Mouse (Mus musculus): Measurements from ENCODE around the gene 4933411K16Rik. TPM values are rescaled to one million over a fixed set of nuclear protein-coding genes. Genes with fewer than 3 reads are reported as not detected.
A peak's percentile ranks its signal among the peaks of the same experiment; 100 is the strongest.

Gene 4933411K16Rik
- polyA plus RNA-seq, 1 experiment from 2014 or later = 0.62 TPM

DNA sequence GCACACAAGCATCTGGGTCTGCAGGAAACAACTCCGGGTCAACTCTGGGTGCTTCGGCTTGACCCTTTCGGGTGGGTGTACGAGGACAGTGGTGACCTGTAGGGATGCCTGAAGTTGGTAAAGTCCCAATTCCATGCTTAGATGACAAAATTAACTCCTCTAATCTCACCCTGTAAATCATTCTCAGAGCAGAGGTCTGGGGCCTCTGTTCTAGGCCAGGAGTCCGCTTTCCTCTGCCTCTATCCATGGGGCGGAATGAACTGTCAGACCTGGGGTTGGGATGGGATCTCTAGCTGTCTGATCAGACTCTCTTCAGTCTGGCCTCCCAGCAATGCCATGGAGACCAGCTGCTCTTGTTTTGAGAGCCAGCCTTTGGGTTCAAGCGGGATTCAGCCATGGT is 9.4 kb downstream of the 4933411K16Rik start:
- Histone ChIP-seq H3K4me3 (replicated peaks) (no peak overlapping the region), H3K4me2 (no peak overlapping the region), H3K27ac (peak overlapping the region; percentile 45; the same call in 1 of the 2 replicates), H3K9me3 (replicated peaks) (no peaks in the 10 kb centered on the region), H3K4me1 (no peaks in the 10 kb centered on the region), H3K36me3 (no peaks in the 10 kb centered on the region), H3K9ac (no peak overlapping the region), H3K27me3 (no peaks in the 10 kb centered on the region)
- ATAC-seq (replicated peaks; ENCODE audit: low FRiP score) = peak; percentile 62; the same call in 1 of the 2 replicates
- WGBS = 84% methylated on average over 7 of the region's 7 CpGs

GRCm38 (mm10) chr19:42068441-42069240 is 16.6 kb downstream of the 4933411K16Rik start:
- no peak overlapping the region for H3K9ac ChIP-seq
- 0 out of 2 replicates have a peak, but pooled peaks cover 3% of the 10 kb centered on the region for H3K4me1 ChIP-seq
- 0 out of 2 replicates have a peak, but pooled peaks have one; percentile 15 for ATAC-seq (replicated peaks; ENCODE audit: low FRiP score)
- no peak overlapping the region for H3K4me2 ChIP-seq
- H3K27me3 ChIP-seq = no peaks in the 10 kb centered on the region
- H3K27ac ChIP-seq = no peak overlapping the region
- H3K9me3 ChIP-seq (replicated peaks) = no peaks in the 10 kb centered on the region; the same call in 1 of the 2 replicates
- no peaks in the 10 kb centered on the region for H3K36me3 ChIP-seq
- no peak overlapping the region for H3K4me3 ChIP-seq (replicated peaks)
- WGBS = 76% methylated on average over 11 of the region's 11 CpGs

- no peak overlapping the region for H3K27ac ChIP-seq
- no peak overlapping the region for H3K4me2 ChIP-seq
- no peaks in the 10 kb centered on the region for H3K27me3 ChIP-seq
- no peak for ATAC-seq (replicated peaks; ENCODE audit: low FRiP score)
- 55% methylated on average over 6 of the region's 6 CpGs for WGBS
- no peak overlapping the region for H3K9ac ChIP-seq
- H3K4me3 ChIP-seq (replicated peaks) = no peak overlapping the region
- H3K9me3 ChIP-seq (replicated peaks) = no peaks in the 10 kb centered on the region; the same call in 1 of the 2 replicates
- no peaks in the 10 kb centered on the region for H3K36me3 ChIP-seq
- H3K4me1 ChIP-seq = 0 out of 2 replicates have a peak, but pooled peaks cover 3% of the 10 kb centered on the region
These were observed 17.1 kb downstream of the 4933411K16Rik start for GRCm38 (mm10) chr19:42069241-42069525.

DNA sequence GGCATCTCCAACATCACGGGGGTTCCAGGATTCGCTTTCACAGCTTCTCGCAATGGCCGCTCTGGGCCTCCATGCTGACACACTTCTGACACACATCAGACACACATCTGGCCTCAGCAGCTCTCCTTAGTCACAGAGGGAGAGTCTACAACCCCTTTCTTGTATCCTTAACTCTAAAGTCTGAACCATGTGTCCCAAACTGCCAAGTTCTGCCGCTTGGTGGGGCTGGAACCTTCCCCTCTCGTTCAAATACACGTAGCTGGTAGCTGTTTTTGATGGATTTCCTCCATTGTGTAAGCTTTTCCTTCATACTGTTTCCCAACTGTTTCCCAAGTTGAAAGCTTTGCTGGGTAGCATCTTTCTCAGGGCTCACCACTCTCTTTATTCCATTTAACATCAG is 19.2 kb downstream of the 4933411K16Rik start:
- no peaks in the 10 kb centered on the region; the same call in 1 of the 2 replicates for H3K9me3 ChIP-seq (replicated peaks)
- H3K4me1 ChIP-seq = 0 out of 2 replicates have a peak, but pooled peaks cover 3% of the 10 kb centered on the region
- no peak overlapping the region for H3K4me2 ChIP-seq
- no peaks in the 10 kb centered on the region for H3K27me3 ChIP-seq
- H3K4me3 ChIP-seq (replicated peaks) = no peak overlapping the region
- ATAC-seq (replicated peaks; ENCODE audit: low FRiP score) = no peak
- H3K9ac ChIP-seq = no peak overlapping the region
- H3K36me3 ChIP-seq = peaks cover 15% of the 10 kb centered on the region
- no peak overlapping the region for H3K27ac ChIP-seq
- WGBS = 78% methylated on average over 7 of the region's 7 CpGs

DNA sequence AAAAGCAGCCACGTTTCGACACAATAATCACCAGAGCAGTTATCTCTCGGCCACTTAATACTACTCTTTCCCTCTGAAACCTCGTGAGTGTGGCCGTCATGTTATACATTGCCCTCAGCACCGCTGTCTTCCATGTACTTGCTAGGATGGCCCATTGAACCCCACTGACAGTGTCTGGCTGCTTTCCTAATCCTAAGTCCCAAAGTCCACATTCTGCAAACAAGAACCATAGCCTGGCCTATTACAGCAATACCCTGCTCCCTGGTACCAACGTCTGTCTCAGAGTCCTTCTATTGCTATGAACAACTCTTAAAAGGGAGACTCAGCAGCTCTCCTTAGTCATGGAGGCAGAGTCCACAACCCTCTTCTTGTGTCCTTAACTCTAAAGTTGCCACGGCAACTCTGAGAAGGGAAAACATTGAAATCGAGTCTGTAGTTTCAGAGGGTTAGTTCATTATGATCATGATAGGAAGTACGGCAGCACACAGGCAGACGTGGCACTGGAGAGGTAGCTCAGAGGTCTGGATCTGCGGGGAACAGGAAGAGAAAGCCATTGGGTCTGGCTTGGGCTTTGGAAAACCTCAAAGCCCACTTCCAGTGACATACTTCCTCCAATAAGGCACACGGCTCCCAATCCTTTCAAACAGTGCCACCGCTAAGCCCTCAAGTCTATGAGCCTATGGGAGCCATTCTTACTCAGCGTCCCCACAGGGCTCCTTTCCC is 20.0 kb downstream of the 4933411K16Rik start:
- Histone ChIP-seq H3K36me3 (peaks cover 22% of the 10 kb centered on the region), H3K27ac (no peak overlapping the region), H3K9ac (no peak overlapping the region), H3K4me3 (replicated peaks) (no peak overlapping the region), H3K4me1 (0 out of 2 replicates have a peak, but pooled peaks cover 3% of the 10 kb centered on the region), H3K27me3 (no peaks in the 10 kb centered on the region), H3K4me2 (no peak overlapping the region), H3K9me3 (replicated peaks) (no peaks in the 10 kb centered on the region; the same call in 1 of the 2 replicates)
- 0 out of 2 replicates have a peak, but pooled peaks have one; percentile 47 for ATAC-seq (replicated peaks; ENCODE audit: low FRiP score)
- WGBS = 82% methylated on average over 15 of the region's 15 CpGs

DNA sequence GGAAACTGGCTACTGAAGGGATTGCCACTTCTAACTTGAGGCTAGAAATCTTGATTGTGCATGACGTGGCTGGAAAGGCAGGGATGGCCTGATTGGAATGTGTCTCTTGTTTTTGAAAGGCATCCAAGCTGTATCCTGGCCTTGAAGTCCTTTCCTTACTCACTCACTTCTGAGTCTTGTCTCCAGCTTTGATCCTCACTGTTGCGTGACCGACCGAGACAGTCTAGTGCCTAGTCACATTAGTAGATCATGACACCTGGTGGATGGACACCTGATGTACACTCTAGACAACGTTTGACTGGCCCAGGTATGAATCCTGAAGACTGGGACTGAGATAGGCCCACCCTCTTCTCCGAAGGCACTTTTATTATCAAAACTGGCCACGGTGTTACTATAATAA is 20.8 kb downstream of the 4933411K16Rik start:
- Histone ChIP-seq H3K4me1 (0 out of 2 replicates have a peak, but pooled peaks cover 3% of the 10 kb centered on the region), H3K9me3 (replicated peaks) (no peaks in the 10 kb centered on the region; the same call in 1 of the 2 replicates), H3K27me3 (no peaks in the 10 kb centered on the region), H3K4me2 (no peak overlapping the region), H3K4me3 (replicated peaks) (no peak overlapping the region), H3K27ac (no peak overlapping the region), H3K9ac (no peak overlapping the region), H3K36me3 (peaks cover 27% of the 10 kb centered on the region)
- 69% methylated on average over 7 of the region's 7 CpGs for WGBS
- no peak; the same call in 1 of the 2 replicates for ATAC-seq (replicated peaks; ENCODE audit: low FRiP score)

DNA sequence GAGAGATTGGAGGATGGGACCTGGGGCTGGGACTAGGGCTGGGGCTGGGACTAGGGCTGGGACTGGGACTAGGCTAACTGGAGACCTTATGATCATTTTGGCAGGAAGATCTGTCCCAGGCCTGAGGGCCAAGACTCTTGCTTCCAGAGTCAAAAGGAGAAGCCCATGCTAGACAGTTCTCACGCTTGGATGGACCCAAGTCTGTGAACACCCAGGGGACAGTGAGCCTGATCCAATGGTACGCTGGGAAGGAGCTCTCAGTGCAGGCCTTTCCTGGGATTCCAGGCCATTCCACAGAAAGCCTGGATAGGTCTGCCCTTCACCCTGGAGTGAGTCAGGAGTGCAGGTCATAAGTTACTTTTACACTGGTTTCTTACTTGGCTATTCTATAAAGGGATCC is 23.0 kb downstream of the 4933411K16Rik start:
- peaks cover 7% of the 10 kb centered on the region for H3K4me1 ChIP-seq
- H3K36me3 ChIP-seq = peaks cover 28% of the 10 kb centered on the region
- no peak overlapping the region for H3K9ac ChIP-seq
- no peak overlapping the region for H3K4me3 ChIP-seq (replicated peaks)
- H3K4me2 ChIP-seq = no peak overlapping the region
- no peak overlapping the region for H3K27ac ChIP-seq
- no peak for ATAC-seq (replicated peaks; ENCODE audit: low FRiP score)
- H3K27me3 ChIP-seq = no peaks in the 10 kb centered on the region
- WGBS = 86% methylated on average over 2 of the region's 2 CpGs
- no peaks in the 10 kb centered on the region; the same call in 1 of the 2 replicates for H3K9me3 ChIP-seq (replicated peaks)

DNA sequence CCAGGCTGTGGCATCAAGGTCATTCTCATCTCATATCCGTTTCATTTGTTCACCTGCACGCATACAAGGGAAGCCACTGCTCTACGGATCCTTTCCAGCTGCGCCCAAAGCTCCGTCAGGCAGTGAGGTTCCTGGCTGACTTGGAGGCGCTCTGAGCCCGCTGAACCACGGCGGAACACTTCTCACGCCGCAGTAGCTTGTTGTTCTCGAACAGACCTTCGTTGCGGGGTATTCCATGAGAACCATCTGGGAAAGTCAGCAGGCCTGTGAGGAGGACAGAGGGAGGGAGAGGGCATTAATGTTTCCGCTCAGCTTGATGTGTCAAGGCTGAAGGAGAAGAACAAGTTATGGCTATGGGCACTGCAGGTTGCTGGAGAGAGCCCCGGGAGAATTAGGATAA is 23.9 kb downstream of the 4933411K16Rik start:
- Histone ChIP-seq H3K9ac (no peak overlapping the region), H3K4me1 (peaks cover 14% of the 10 kb centered on the region), H3K36me3 (peaks cover 28% of the 10 kb centered on the region), H3K27me3 (no peaks in the 10 kb centered on the region), H3K27ac (no peak overlapping the region), H3K4me2 (no peak overlapping the region), H3K4me3 (replicated peaks) (no peak overlapping the region), H3K9me3 (replicated peaks) (no peaks in the 10 kb centered on the region)
- WGBS = 84% methylated on average over 16 of the region's 16 CpGs
- no peak for ATAC-seq (replicated peaks; ENCODE audit: low FRiP score)

- WGBS = 96% methylated on average over 8 of the region's 8 CpGs
- Histone ChIP-seq H3K36me3 (peaks cover 28% of the 10 kb centered on the region), H3K4me1 (peaks cover 15% of the 10 kb centered on the region), H3K4me3 (replicated peaks) (no peak overlapping the region), H3K9ac (no peak overlapping the region), H3K27ac (no peak overlapping the region), H3K4me2 (no peak overlapping the region), H3K9me3 (replicated peaks) (no peaks in the 10 kb centered on the region), H3K27me3 (no peaks in the 10 kb centered on the region)
- ATAC-seq (replicated peaks; ENCODE audit: low FRiP score) = no peak
These were observed 26.5 kb downstream of the 4933411K16Rik start for GRCm38 (mm10) chr19:42078566-42078965.

GRCm38 (mm10) chr19:42079006-42079405 is 27.0 kb downstream of the 4933411K16Rik start:
- H3K27me3 ChIP-seq = no peaks in the 10 kb centered on the region
- no peak overlapping the region for H3K4me3 ChIP-seq (replicated peaks)
- no peaks in the 10 kb centered on the region for H3K9me3 ChIP-seq (replicated peaks)
- peaks cover 15% of the 10 kb centered on the region for H3K4me1 ChIP-seq
- no peak overlapping the region for H3K9ac ChIP-seq
- H3K4me2 ChIP-seq = no peak overlapping the region
- H3K27ac ChIP-seq = no peak overlapping the region
- no peak for ATAC-seq (replicated peaks; ENCODE audit: low FRiP score)
- peaks cover 28% of the 10 kb centered on the region for H3K36me3 ChIP-seq
- 95% methylated on average over 12 of the region's 12 CpGs for WGBS

GRCm38 (mm10) chr19:42079950-42080349 is 27.9 kb downstream of the 4933411K16Rik start:
- no peaks in the 10 kb centered on the region for H3K27me3 ChIP-seq
- H3K4me1 ChIP-seq = peaks cover 15% of the 10 kb centered on the region
- H3K27ac ChIP-seq = no peak overlapping the region
- H3K36me3 ChIP-seq = peaks cover 25% of the 10 kb centered on the region
- H3K4me3 ChIP-seq (replicated peaks) = no peak overlapping the region
- H3K9ac ChIP-seq = no peak overlapping the region
- H3K9me3 ChIP-seq (replicated peaks) = no peaks in the 10 kb centered on the region
- ATAC-seq (replicated peaks; ENCODE audit: low FRiP score) = no peak
- 64% methylated on average over 5 of the region's 5 CpGs for WGBS
- H3K4me2 ChIP-seq = no peak overlapping the region

GRCm38 (mm10) chr19:42080469-42080868 is 28.4 kb downstream of the 4933411K16Rik start:
- H3K4me2 ChIP-seq = no peak overlapping the region
- H3K27ac ChIP-seq = no peak overlapping the region
- H3K27me3 ChIP-seq = no peaks in the 10 kb centered on the region
- H3K9ac ChIP-seq = no peak overlapping the region
- H3K9me3 ChIP-seq (replicated peaks) = no peaks in the 10 kb centered on the region
- peaks cover 20% of the 10 kb centered on the region for H3K36me3 ChIP-seq
- H3K4me3 ChIP-seq (replicated peaks) = no peak overlapping the region
- 0 out of 2 replicates have a peak, but pooled peaks have one; percentile 46 for ATAC-seq (replicated peaks; ENCODE audit: low FRiP score)
- 48% methylated on average over 11 of the region's 11 CpGs for WGBS
- H3K4me1 ChIP-seq = peaks cover 17% of the 10 kb centered on the region
